Mouse (Mus musculus): ENCODE results near the gene Srl. TPM values are rescaled to one million over a fixed set of nuclear protein-coding genes. Genes with fewer than 3 reads are reported as not detected.
"Not testable (repeated sequence)": the region's sequence is repeated elsewhere in the genome, so short reads cannot be mapped to it uniquely, and the experiment has no call there.

Gene Srl
- polyA plus RNA-seq, 1 experiment = 6.9 TPM

DNA sequence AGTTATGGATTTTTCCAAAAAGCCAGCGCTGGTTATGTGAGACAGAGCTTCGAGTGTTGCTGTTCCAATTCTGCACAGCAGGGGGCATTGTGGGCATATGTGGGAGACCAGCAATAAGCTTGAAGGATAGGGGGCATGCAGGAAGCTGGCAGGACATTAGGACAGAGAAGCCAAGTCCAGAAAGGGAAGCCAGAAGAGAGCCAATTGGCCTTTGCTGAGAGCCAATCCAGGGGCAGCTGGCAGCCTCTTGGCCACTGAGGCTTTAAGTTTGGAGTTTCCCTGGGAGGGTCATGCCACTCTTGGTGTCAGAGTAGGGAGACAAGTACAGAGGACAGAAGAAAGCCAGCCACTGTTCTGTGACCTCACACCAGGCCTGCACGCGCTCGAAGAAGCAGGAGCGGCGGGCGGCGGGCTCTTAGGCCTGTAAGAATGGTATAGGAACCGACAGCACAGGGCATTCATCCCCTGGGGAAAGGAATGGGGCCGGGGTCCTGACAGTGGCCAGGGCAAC lies 52.4 kb downstream of the Srl start:
- peak; percentile 95 for DNase-seq
- no peak overlapping the region for H3K4me3 ChIP-seq (ENCODE audit: insufficient read depth, low read depth, low read length)
- 44% methylated on average over 11 of the region's 11 CpGs for WGBS
- no peaks in the 10 kb centered on the region for H3K27me3 ChIP-seq (replicated peaks; ENCODE audit: control insufficient read depth, insufficient read depth, low read length)
- no peaks in the 10 kb centered on the region for H3K36me3 ChIP-seq (ENCODE audit: control insufficient read depth, insufficient read depth, low read length)
- peaks cover 7% of the 10 kb centered on the region for H3K4me1 ChIP-seq (ENCODE audit: control insufficient read depth, insufficient read depth, low read length)
- TF ChIP-seq POLR2A (IDR thresholded peaks at IDR 0.05; ENCODE audit: low read depth, low read length) (peak; percentile 5), CTCF (conservative IDR thresholded peaks at IDR 0.05; ENCODE audit: insufficient read depth, insufficient read length, low read depth, low read length) (peak; percentile 97)
- H3K27ac ChIP-seq (ENCODE audit: insufficient read depth, low read depth, low read length) = peak overlapping the region; percentile 80

DNA sequence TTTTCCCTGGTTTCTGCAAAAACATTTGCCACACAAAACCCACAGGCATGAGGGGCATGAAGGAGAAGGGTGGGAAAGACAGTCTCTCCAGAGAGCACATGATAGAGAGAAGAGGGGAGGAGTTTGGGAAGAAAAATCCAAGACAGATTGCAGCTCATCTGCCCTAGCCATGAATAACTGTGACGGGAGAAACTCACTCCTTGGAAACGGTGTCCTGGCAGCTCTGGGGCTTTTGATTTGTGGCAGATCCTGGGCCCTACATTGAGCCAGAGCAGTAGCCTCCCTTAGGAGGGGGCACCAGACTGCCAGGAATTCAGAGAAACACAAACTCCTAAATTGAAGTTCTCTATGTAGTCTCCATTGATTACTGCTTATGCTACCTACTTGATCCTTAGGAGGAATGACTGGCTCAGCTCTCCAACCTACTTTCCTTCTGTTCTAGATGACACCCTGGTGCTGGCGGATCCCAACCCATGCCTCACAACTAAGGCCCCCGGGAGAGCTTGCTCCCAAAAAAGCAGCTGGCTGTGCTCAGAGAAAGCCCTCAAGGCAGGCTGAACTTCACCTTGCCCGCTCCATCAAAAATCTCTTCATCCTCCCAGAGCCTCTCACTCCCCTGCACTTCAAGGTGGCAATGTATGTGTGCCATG lies 60.9 kb downstream of the Srl start:
- no peak for TF ChIP-seq CTCF (conservative IDR thresholded peaks at IDR 0.05; ENCODE audit: insufficient read depth, insufficient read length, low read depth, low read length)
- no peak for TF ChIP-seq POLR2A (IDR thresholded peaks at IDR 0.05; ENCODE audit: low read depth, low read length)
- H3K27me3 ChIP-seq (replicated peaks; ENCODE audit: control insufficient read depth, insufficient read depth, low read length) = no peaks in the 10 kb centered on the region
- WGBS = 70% methylated on average over 5 of the region's 5 CpGs

DNA sequence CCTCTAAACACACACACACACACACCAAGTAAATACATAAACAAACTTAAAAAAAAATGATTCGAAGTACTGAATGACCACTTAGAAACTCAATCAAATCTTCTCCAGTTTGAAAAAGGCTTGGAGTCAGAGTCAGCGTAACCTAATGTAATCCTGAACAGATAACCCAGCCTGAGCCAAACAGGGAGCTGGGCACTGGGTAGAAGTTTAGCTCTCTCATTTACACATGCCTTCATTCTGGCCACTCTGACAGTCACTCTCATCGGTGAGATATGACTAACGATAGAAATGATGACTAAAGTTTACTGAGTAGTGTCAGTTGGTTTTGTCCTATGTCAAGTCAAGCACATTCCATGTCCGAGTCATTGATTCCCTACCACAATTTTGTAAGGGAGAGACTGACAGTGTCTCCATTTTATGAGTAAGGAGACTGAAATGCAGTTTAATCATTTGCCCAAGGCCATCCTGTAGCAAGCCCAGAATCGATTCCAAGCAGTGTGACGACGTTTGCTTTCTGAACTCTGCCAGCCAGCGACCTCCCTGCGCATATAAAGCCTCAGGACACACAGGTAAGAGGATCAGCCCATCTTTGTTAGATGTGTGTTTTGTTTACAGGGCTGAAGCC lies 63.9 kb downstream of the Srl start:
- 53% methylated on average over 10 of the region's 10 CpGs for WGBS
- DNase-seq = peak; percentile 62
- no peak overlapping the region for H3K27ac ChIP-seq (ENCODE audit: insufficient read depth, low read depth, low read length)

More for the DNA sequence above, 60.9 kb downstream of the Srl start:
- Histone ChIP-seq H3K36me3 (ENCODE audit: control insufficient read depth, insufficient read depth, low read length) (no peaks in the 10 kb centered on the region), H3K27ac (ENCODE audit: insufficient read depth, low read depth, low read length) (no peak overlapping the region), H3K4me1 (ENCODE audit: control insufficient read depth, insufficient read depth, low read length) (no peaks in the 10 kb centered on the region; the same call in 1 of the 2 replicates), H3K4me3 (ENCODE audit: insufficient read depth, low read depth, low read length) (no peak overlapping the region)
- DNase-seq = no peak

DNA sequence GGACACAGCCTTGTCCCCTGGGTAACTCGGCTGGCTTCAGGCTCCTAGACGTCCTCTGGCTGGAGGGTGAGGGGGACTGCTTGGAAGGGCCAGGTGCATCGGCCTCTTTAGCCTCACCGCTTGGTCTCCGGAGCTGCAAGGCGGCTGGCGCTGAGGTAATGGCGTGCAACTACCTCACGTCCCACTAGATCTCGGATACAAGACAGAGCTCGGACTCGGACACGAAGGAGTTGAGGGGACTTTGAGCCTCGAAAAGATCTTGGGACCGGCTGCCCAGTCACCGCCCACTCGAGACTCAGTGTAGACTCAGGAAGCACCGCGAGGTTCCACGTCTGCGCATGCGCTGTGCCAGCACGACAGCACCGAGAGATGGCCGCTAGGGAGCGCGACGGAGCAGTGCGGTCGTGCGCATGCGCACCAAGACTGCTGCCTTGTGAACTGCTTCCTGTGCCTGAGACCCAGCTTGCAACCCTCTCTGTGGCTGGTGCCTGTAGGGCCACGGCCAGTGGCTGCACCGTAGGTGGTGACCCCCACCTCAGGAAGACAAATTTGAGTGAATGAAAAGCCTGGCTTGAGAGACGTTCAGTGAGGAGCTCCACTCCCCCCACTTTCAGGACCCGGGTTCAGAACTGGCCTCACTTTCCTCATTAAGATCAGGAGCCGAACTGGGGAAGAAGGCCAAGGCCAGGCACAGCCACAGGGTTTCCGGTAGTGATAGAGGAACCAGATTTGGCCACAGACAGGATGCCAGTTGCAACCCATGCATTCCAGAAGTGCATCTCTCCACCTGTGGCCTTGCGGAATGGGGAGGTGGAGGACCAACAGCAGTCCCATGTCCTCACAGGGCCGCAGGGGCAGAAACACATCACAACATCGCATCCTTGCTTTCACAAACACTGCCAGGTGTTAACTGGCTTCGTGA lies 66.5 kb downstream of the Srl start:
- peak; percentile 99 for TF ChIP-seq CTCF (conservative IDR thresholded peaks at IDR 0.05; ENCODE audit: insufficient read depth, insufficient read length, low read depth, low read length)
- peak; percentile 40 for TF ChIP-seq POLR2A (IDR thresholded peaks at IDR 0.05; ENCODE audit: low read depth, low read length)
- Histone ChIP-seq H3K4me3 (ENCODE audit: insufficient read depth, low read depth, low read length) (peak overlapping the region; percentile 64), H3K4me1 (ENCODE audit: control insufficient read depth, insufficient read depth, low read length) (no peaks in the 10 kb centered on the region; the same call in 1 of the 2 replicates), H3K36me3 (ENCODE audit: control insufficient read depth, insufficient read depth, low read length) (no peaks in the 10 kb centered on the region), H3K27me3 (replicated peaks; ENCODE audit: control insufficient read depth, insufficient read depth, low read length) (no peaks in the 10 kb centered on the region), H3K27ac (ENCODE audit: insufficient read depth, low read depth, low read length) (peak overlapping the region; percentile 76)
- 15% methylated on average over 42 of the region's 42 CpGs for WGBS
- DNase-seq = peak; percentile 98

More for the DNA sequence above, 63.9 kb downstream of the Srl start:
- Histone ChIP-seq H3K4me3 (ENCODE audit: insufficient read depth, low read depth, low read length) (no peak overlapping the region), H3K4me1 (ENCODE audit: control insufficient read depth, insufficient read depth, low read length) (no peaks in the 10 kb centered on the region; the same call in 1 of the 2 replicates), H3K27me3 (replicated peaks; ENCODE audit: control insufficient read depth, insufficient read depth, low read length) (no peaks in the 10 kb centered on the region), H3K36me3 (ENCODE audit: control insufficient read depth, insufficient read depth, low read length) (no peaks in the 10 kb centered on the region)
- TF ChIP-seq POLR2A (IDR thresholded peaks at IDR 0.05; ENCODE audit: low read depth, low read length) (no peak), CTCF (conservative IDR thresholded peaks at IDR 0.05; ENCODE audit: insufficient read depth, insufficient read length, low read depth, low read length) (no peak)

- peak overlapping the region; percentile 64 for H3K4me3 ChIP-seq (ENCODE audit: insufficient read depth, low read depth, low read length)
- not testable (repeated sequence) for H3K27me3 ChIP-seq (replicated peaks; ENCODE audit: control insufficient read depth, insufficient read depth, low read length); H3K4me1 ChIP-seq (ENCODE audit: control insufficient read depth, insufficient read depth, low read length); H3K36me3 ChIP-seq (ENCODE audit: control insufficient read depth, insufficient read depth, low read length); DNase-seq
- H3K27ac ChIP-seq (ENCODE audit: insufficient read depth, low read depth, low read length) = peak overlapping the region; percentile 76
- WGBS = 60% methylated on average over 10 of the region's 10 CpGs
Measured at GRCm38 (mm10) chr16:4474040-4474881, 67.4 kb downstream of the Srl start.

- peaks cover 5% of the 10 kb centered on the region; the same call in 1 of the 2 replicates for H3K4me1 ChIP-seq (ENCODE audit: control insufficient read depth, insufficient read depth, low read length)
- no peak overlapping the region for H3K4me3 ChIP-seq (ENCODE audit: insufficient read depth, low read depth, low read length)
- TF ChIP-seq POLR2A (IDR thresholded peaks at IDR 0.05; ENCODE audit: low read depth, low read length) (no peak), CTCF (conservative IDR thresholded peaks at IDR 0.05; ENCODE audit: insufficient read depth, insufficient read length, low read depth, low read length) (no peak)
- DNase-seq = no peak
- H3K27ac ChIP-seq (ENCODE audit: insufficient read depth, low read depth, low read length) = no peak overlapping the region
- no peaks in the 10 kb centered on the region for H3K27me3 ChIP-seq (replicated peaks; ENCODE audit: control insufficient read depth, insufficient read depth, low read length)
- H3K36me3 ChIP-seq (ENCODE audit: control insufficient read depth, insufficient read depth, low read length) = no peaks in the 10 kb centered on the region
- 63% methylated on average over 5 of the region's 5 CpGs for WGBS
Measured at GRCm38 (mm10) chr16:4473231-4473630, 68.4 kb downstream of the Srl start.
